Mouse (Mus musculus) neural tube, embryonic 10.5 days (tissue): Measurements from ENCODE around the gene Obox2.
"Not testable (repeated sequence)": the region's sequence is repeated elsewhere in the genome, so short reads cannot be mapped to it uniquely, and the experiment has no call there.

Experiments
- DNase-seq: peaks from one replicate; pipeline ENCODE4 v3.0.0-alpha.2; 2017; ENCODE audit warnings: low spot score; ENCODE audit errors: extremely low spot score

Gene Obox2

DNA sequence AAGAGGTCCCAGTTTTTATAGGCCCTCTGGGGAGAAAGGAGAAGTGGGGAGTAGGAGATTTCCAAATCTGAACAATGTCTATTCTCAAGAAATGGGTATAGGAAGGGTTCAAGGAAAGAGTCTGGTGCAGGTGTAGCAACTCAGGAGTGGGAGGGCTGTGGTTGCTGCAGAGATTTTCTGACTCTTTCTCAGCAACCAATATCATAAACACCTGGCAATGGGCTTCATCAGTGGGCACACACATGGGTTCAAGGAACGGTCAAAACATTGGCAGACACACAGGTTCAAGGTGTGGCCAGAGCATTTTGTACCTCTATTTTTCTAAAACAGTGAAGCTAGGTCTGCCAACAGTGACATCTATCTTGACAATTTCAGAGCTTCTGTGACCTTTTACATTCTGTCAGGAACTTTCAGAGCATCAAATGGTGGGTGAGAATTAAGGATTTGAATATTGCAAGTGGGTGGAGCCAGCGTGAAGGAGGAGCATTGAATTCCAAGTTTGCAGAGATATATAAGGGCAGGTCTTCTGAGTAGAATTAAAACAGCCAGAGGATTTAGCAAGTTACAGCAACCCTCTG is at the start of gene Obox2, which contains the start of gene Obox1:
Gene Obox2, plus strand, starts transcription at position 301 of the 578 bp plus-strand sequence.
Gene Obox1, plus strand, starts transcription at position 528 of the 578 bp plus-strand sequence.
- not testable (repeated sequence) for DNase-seq

DNA sequence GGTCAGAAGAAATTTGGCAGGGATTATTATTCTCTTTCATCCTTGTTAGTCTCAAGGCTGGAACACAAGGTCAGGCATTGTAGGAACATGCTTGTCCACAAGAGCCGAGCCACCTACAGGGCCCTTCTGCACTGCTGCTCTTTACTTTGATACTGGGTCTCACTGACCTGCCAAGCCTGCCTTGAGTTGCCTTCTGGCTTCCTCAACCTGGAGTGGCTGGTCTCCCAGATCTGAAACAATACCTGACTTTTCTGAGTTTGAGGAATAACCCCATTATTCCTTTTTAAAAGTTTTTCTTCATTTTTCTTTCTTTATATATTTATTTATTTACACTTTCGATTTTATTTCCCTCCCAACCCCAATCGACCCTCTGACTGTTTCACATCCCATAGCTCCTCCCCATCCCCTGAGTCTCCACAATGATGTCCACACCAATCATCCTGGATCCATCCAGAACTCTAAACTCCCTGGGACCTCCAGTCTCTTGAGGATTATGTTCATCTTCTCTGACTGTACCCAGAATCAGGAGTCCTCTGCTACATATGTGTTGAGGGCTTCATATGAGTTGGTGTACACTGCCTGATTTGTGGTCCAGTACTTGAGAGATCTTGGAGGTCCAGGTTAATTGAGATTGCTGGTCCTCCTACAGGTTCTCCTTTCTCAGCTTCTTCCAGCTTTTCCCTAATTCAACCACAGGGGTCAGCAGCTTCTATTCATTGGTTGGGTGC is 10.8 kb downstream of the Obox2 start:
- not testable (repeated sequence) for DNase-seq

DNA sequence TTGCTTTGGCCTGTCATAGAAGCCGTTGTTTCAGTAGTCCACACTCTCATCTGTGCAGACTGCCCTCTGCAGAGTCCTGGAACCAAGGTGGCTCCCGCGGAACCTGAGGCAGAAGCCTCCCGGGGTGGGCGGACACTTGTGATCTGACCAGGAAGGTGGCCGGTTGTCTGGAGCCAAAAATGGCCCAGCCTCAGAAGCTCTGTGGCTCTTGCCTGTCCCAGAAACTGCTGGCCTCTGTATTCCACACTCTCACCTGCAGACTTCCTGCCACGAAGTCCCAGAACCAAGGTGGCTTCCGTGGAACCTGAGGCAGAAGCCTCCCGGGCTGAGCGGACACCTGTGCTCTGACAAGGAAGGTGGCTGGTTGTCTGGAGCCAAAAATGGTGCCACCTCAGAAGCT is 18.3 kb downstream of the Obox2 start:
- not testable (repeated sequence) for DNase-seq

DNA sequence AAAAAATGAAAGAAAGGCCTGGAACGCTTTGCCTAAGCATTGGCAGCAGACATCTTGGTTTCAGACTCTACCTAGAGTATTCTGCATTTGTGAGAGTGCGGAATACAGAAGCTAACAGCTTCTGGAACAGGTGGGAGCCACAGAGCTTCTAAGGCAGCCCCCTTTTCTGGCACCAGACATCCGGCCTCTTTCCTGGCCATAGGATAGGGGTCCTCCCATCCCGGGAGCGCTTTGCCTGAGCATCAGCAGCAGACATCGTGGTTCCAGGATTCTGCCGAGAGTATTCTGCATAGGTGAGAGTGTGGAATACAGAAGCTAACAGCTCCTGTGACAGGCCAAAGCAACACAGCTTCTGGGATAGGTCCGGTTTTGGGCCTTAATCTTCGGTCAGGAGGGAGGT is 29.5 kb downstream of the Obox2 start:
- not testable (repeated sequence) for DNase-seq

DNA sequence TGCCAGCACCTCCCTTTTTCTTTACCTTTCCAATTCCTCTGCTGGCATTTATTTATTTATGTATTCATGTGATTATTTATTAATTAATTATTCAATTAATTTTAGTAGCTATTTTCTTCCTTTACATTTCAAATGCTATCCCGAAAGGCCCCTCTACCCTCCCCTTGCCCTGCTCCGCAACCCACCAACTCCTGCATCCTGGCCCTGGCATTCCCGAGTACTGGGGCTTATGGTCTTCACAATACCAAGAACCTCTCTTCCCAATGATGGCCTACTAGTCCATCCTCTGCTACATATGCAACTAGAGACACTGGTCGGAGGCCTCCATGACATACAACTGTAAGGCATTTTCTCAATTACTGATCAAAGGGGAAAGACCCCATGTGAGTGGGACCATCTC is 37.0 kb downstream of the Obox2 start:
- not testable (repeated sequence) for DNase-seq
